Mouse (Mus musculus) liver, postnatal 0 days (tissue): Measurements from ENCODE around the gene Btnl2. TPM values are rescaled to one million over a fixed set of nuclear protein-coding genes. Genes with fewer than 3 reads are reported as not detected.

Experiments
- ATAC-seq: fragments of 200-750 bp; cut with Nextera tagmentation; 2 replicates; pipeline ENCODE4 v1.8.0; 2017; ENCODE audit warnings: mild to moderate bottlenecking, moderate library complexity
- DNase-seq: peaks from one replicate; pipeline ENCODE4 v3.0.0-alpha.2; 2016
- H3K27ac ChIP-seq: fragments of 300-500 bp; sonication (generic); 2 replicates; pipeline ENCODE4 v1.5.1; 2014; ENCODE audit warnings: antibody characterized with exemption, moderate library complexity, mild to moderate bottlenecking, low read depth
- H3K27me3 ChIP-seq: fragments of 300-500 bp; sonication (generic); 2 replicates; pipeline ENCODE4 v1.6.1; 2014; ENCODE audit warnings: low read length, control low read depth, mixed read lengths; ENCODE audit not compliant: insufficient read depth
- H3K36me3 ChIP-seq: fragments of 300-500 bp; sonication (generic); replicated peaks from 2 replicates; pipeline ENCODE4 v1.6.1; 2014; ENCODE audit warnings: mild to moderate bottlenecking, control low read depth, low read length, moderate library complexity, mixed read lengths; ENCODE audit not compliant: insufficient read depth
- H3K4me1 ChIP-seq: fragments of 300-500 bp; sonication (generic); 2 replicates; pipeline ENCODE4 v1.6.1; 2014; ENCODE audit warnings: antibody characterized with exemption, mild to moderate bottlenecking, control low read depth; ENCODE audit not compliant: insufficient read depth
- H3K4me2 ChIP-seq: fragments of 300-500 bp; sonication (generic); 2 replicates; pipeline ENCODE4 v1.6.1; 2014; ENCODE audit warnings: low read depth, mild to moderate bottlenecking, low read length, moderate library complexity, mixed read lengths
- H3K4me3 ChIP-seq: fragments of 300-500 bp; sonication (generic); 2 replicates; pipeline ENCODE4 v1.5.1; 2014; ENCODE audit warnings: low read depth, low read length
- H3K9ac ChIP-seq: fragments of 300-500 bp; sonication (generic); replicated peaks from 2 replicates; pipeline ENCODE4 v1.6.1; 2014; ENCODE audit warnings: mild to moderate bottlenecking, moderate library complexity
- H3K9me3 ChIP-seq: fragments of 300-500 bp; sonication (generic); 2 replicates; pipeline ENCODE4 v1.6.1; 2016; ENCODE audit warnings: mild to moderate bottlenecking, control low read depth, low read length, mixed read lengths
- CTCF ChIP-seq: sonication (generic); IDR thresholded peaks from 2 replicates; pipeline ENCODE4 v1.5.1; 2016; ENCODE audit warnings: antibody characterized with exemption, low read depth
- EP300 ChIP-seq: IDR thresholded peaks from 2 replicates; pipeline ENCODE4 v1.6.1; 2016; ENCODE audit warnings: antibody characterized with exemption, low read depth, mild to moderate bottlenecking
- WGBS: fragments of 180-500 bp; shearing (Covaris S2); extraction: QIAGEN DNeasy Blood & Tissue Kit; methylation state at CpG from one replicate; pipeline ENCODE4 v1.1.7; 2014; ENCODE audit not compliant: insufficient replicate concordance; 5-methylcytosine and 5-hydroxymethylcytosine counted together
- polyA plus RNA-seq: library from polyadenylated mRNA; unstranded; fragments of >200 nt; fragmentation: Nextera tagmentation; extraction: Ambion mirVana; gene quantifications from 2 replicates; pipeline ENCODE4 v1.2.1, GENCODE M21; 2015

The Btnl2 gene
- polyA plus RNA-seq, 1 experiment from 2014 or later, result not detected

DNA sequence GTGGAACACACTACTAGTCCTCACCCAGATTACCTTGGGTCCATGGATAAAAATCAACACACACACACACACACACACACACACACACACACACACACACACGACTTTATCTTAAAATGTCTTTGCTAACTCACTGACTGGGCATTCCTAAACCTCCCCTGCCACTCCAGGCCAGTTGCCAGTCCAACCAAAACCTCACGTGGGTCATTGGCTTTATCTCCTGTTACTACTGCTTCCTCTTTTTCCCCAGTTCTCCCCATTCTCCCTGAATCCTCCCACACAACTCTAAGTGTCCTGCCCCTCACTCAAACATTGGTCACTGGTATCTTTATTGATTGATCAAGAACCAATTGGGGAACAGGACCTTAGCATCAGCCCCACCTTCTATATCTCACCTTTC is 37.3 kb upstream of the Btnl2 start:
- no peak overlapping the region for H3K9ac ChIP-seq
- DNase-seq, result no peak
- no peak overlapping the region for H3K4me2 ChIP-seq
- H3K27ac ChIP-seq, result no peak overlapping the region
- H3K9me3 ChIP-seq, result no peaks in the 10 kb centered on the region
- H3K4me1 ChIP-seq, result no peaks in the 10 kb centered on the region
- TF ChIP-seq CTCF, result no peak
- TF ChIP-seq EP300, result no peak
- H3K27me3 ChIP-seq, result no peaks in the 10 kb centered on the region
- H3K36me3 ChIP-seq, result no peaks in the 10 kb centered on the region
- 22% methylated on average over 2 of the region's 2 CpGs for WGBS
- no peak overlapping the region for H3K4me3 ChIP-seq
- no peak for ATAC-seq

- no peak within 1 kb of the TSS for H3K27ac ChIP-seq
- no peak for DNase-seq
- no peak within 1 kb of the TSS for H3K9ac ChIP-seq
- no peaks in the 10 kb centered on the region for H3K9me3 ChIP-seq
- TF ChIP-seq CTCF (no peak), EP300 (no peak)
- no peak within 1 kb of the TSS for H3K4me2 ChIP-seq
- WGBS, result 46% methylated on average over 4 of the region's 4 CpGs
- no peaks in the 10 kb centered on the region for H3K4me1 ChIP-seq
- H3K36me3 ChIP-seq, result no peaks in the 10 kb centered on the region
- H3K27me3 ChIP-seq, result no peaks in the 10 kb centered on the region
- H3K4me3 ChIP-seq, result no peak within 1 kb of the TSS
- peak; percentile 40; the same call in 1 of the 2 replicates for ATAC-seq
Measured at GRCm38 (mm10) chr17:34325436-34325835, 29.2 kb upstream of the Btnl2 start, which contains the start of gene H2-Eb2. Gene H2-Eb2, plus strand, starts transcription at chr17:34325665.

GRCm38 (mm10) chr17:34326373-34326772 is 28.2 kb upstream of the Btnl2 start:
- DNase-seq, result no peak

DNA sequence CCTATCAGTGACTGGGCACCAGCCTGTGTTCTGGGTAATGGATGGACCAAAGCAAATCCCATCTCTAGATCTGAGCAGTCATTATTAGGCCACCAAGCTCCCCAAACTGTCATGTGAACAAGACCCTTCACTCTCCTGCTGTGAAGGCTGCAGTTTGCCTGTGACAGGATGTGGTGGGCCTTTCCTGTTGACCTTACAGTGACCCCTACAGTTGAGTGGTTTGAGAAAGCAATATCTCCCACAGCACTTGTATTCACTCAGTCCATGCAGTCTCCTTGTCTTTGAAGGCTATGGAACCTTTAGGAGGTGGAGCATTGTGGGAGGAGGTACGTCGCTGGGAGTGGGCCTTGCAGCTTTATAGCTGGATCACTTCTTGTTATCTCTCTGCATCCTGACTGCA is 24.8 kb upstream of the Btnl2 start:
- WGBS, result 35% methylated on average over 2 of the region's 2 CpGs
- ATAC-seq, result no peak; the same call in 1 of the 2 replicates
- Histone ChIP-seq H3K27ac (no peak overlapping the region), H3K4me1 (no peaks in the 10 kb centered on the region), H3K4me2 (no peak overlapping the region), H3K9ac (no peak overlapping the region), H3K9me3 (no peaks in the 10 kb centered on the region), H3K36me3 (no peaks in the 10 kb centered on the region), H3K27me3 (no peaks in the 10 kb centered on the region), H3K4me3 (no peak overlapping the region)
- DNase-seq, result no peak
- TF ChIP-seq CTCF (no peak), EP300 (no peak)

More at GRCm38 (mm10) chr17:34326373-34326772, 28.2 kb upstream of the Btnl2 start:
- no peak overlapping the region for H3K4me2 ChIP-seq
- no peak overlapping the region for H3K9ac ChIP-seq
- 57% methylated on average over 3 of the region's 3 CpGs for WGBS
- no peaks in the 10 kb centered on the region for H3K27me3 ChIP-seq
- H3K9me3 ChIP-seq, result no peaks in the 10 kb centered on the region
- no peaks in the 10 kb centered on the region for H3K36me3 ChIP-seq
- no peak for ATAC-seq
- H3K4me1 ChIP-seq, result no peaks in the 10 kb centered on the region
- H3K27ac ChIP-seq, result no peak overlapping the region
- no peak for TF ChIP-seq CTCF
- TF ChIP-seq EP300, result no peak
- H3K4me3 ChIP-seq, result no peak overlapping the region

GRCm38 (mm10) chr17:34331200-34331599 is 23.4 kb upstream of the Btnl2 start:
- Histone ChIP-seq H3K36me3 (no peaks in the 10 kb centered on the region), H3K27ac (no peak overlapping the region), H3K9ac (no peak overlapping the region), H3K4me1 (no peaks in the 10 kb centered on the region), H3K4me3 (no peak overlapping the region), H3K9me3 (no peaks in the 10 kb centered on the region), H3K4me2 (no peak overlapping the region), H3K27me3 (no peaks in the 10 kb centered on the region)
- DNase-seq, result no peak
- TF ChIP-seq EP300 (no peak), CTCF (no peak)
- WGBS, result 76% methylated on average over 1 of the region's 1 CpGs
- no peak for ATAC-seq

DNA sequence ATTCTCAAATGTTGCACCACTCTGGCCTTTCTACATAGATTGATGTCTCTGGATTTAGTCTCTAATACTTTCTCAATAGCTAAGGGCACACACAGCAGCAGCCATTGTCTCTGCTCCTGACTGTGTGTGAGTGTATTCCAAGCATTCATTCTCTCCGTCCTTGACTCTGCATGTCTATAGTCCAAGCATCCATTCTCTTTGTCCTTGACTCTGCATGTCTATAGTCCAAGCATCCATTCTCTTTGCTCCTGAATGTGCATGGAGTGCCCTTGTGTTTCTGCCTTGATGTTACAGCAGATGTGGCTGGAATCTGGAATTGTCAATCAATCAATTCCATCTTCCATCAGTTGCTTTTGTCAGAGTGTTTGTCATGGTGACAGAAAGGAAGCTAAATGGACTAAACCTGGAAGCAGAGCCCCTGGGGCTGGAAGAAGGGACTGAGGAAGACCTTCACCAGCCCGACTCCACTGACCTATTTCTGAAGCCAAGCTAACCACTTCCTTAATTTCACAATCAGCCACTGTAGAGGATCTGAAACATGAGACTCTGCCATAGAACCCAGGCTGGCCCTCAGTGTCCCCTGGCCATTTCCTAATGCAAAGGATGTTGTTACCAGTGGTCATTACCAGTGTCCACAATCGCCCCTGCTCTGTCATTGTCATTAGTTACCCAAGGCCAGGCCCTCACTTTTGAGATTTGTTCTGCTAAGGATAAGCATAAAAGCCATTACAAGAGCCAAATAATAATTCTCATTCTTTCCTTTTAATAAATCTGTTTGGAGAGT is 13.8 kb upstream of the Btnl2 start:
- 21% methylated on average over 3 of the region's 3 CpGs for WGBS

More for the DNA sequence above, 13.8 kb upstream of the Btnl2 start:
- no peak for ATAC-seq
- Histone ChIP-seq H3K9ac (no peak overlapping the region), H3K27ac (no peak overlapping the region), H3K4me2 (no peak overlapping the region), H3K4me3 (no peak overlapping the region), H3K27me3 (no peaks in the 10 kb centered on the region), H3K36me3 (no peaks in the 10 kb centered on the region), H3K4me1 (no peaks in the 10 kb centered on the region), H3K9me3 (no peaks in the 10 kb centered on the region)
- no peak for DNase-seq
- no peak for TF ChIP-seq EP300
- TF ChIP-seq CTCF, result no peak
